Mouse (Mus musculus) embryonic fibroblast, embryonic 13.5 days (primary cell): ENCODE measurements at regions not wholly inside any gene's neighbourhood (a gene's known extent, or its start where the extent isn't known, plus 50 kb on each side); places are given as distances from the start of the nearest gene placed in this dataset.

ENCODE experiments used
- CTCF ChIP-seq: IDR thresholded peaks from 2 replicates; pipeline ENCODE4 v1.5.1; 2011; ENCODE audit warnings: mild to moderate bottlenecking, control low read depth, low read length, moderate library complexity, borderline replicate concordance; ENCODE audit not compliant: insufficient read depth
- POLR2A ChIP-seq: IDR thresholded peaks from 2 replicates; pipeline ENCODE4 v1.6.1; 2011; ENCODE audit warnings: low read depth, mild to moderate bottlenecking, control low read depth, low read length, moderate library complexity

GRCm38 (mm10) chr2:28384875-28385274 lies 61.7 kb upstream of the Ppp1r26 start:
- no peak for TF ChIP-seq CTCF
- no peak for TF ChIP-seq POLR2A
